ENCODE assay signal across 9 mouse cellular contexts in the genomic region with DNA sequence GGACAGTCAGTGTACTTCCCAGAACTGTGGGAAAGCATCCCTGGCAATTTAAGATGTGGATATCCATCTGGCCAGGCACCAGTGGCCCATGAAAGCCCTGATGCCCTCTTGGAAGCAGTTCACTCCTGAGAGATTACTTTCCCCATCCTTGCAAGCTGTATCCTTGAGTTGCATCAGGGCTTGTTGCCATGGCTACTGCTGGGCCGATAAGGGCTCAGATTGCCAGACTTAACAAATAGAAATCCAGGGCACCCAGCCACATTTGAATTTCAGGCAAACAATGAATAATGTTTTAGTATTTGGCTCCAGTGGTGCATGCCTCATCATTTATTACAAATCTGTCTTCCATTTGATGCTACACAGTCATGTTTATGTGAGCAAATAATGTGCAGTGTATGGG.
DNase-seq lines count a peak whose midpoint lies in the region; ATAC-seq lines count a peak whose summit lies in the region.
"Had no signal": no experiment of that assay in that cellular context is flagged by ENCODE, and none has a peak within 500 bp of the region (broad histone marks: within the 10 kb centered on the region; RNA-seq: fewer than 3 reads in every experiment).

No protein-coding gene starts in this region.

- 0 out of 2 replicates have a peak, but pooled peaks cover 2% of the 10 kb centered on the region for H3K4me1 ChIP-seq in forebrain, embryonic 14.5 days (ENCODE audit: control insufficient read depth, insufficient read depth, low read length)
- no peaks in the 10 kb centered on the region for H3K4me1 ChIP-seq in forebrain, embryonic 11.5 days (replicated peaks; ENCODE audit: control insufficient read depth, insufficient read depth, low read length)
- H3K4me1 ChIP-seq in midbrain, embryonic 13.5 days (replicated peaks): peaks cover 18% of the 10 kb centered on the region
- peaks cover 3% of the 10 kb centered on the region; the same call in 1 of the 2 replicates for H3K4me1 ChIP-seq in midbrain, embryonic 11.5 days (ENCODE audit: control insufficient read depth, insufficient read depth, low read length)
- peaks cover 17% of the 10 kb centered on the region for H3K4me1 ChIP-seq in hindbrain, embryonic 14.5 days (replicated peaks; ENCODE audit: control insufficient read depth, insufficient read depth, low read length)

- peak; percentile 69 for DNase-seq in forebrain, embryonic 14.5 days (ENCODE audit: low spot score)
- DNase-seq in forebrain, embryonic 11.5 days (ENCODE audit: low spot score): no peak
- no peak for DNase-seq in midbrain, embryonic 11.5 days (ENCODE audit: low spot score, missing footprints)
- no peak for DNase-seq in hindbrain, embryonic 14.5 days (ENCODE audit: low spot score)
- peak; percentile 57 for DNase-seq in lung, postnatal 36 days
- DNase-seq in spleen, adult 12 weeks (ENCODE audit: low spot score): no peak
- no peak for DNase-seq in kidney, postnatal 14 days

- no peak overlapping the region for H3K4me3 ChIP-seq in forebrain, embryonic 14.5 days (ENCODE audit: low read depth, low read length)
- H3K4me3 ChIP-seq in forebrain, embryonic 11.5 days (ENCODE audit: low read depth, low read length): no peak overlapping the region
- H3K4me3 ChIP-seq in midbrain, embryonic 13.5 days (replicated peaks): no peak overlapping the region
- no peak overlapping the region for H3K4me3 ChIP-seq in midbrain, embryonic 11.5 days (ENCODE audit: low read depth, low read length)
- H3K4me3 ChIP-seq in hindbrain, embryonic 14.5 days (replicated peaks; ENCODE audit: low read length): no peak overlapping the region

- H3K36me3 ChIP-seq in forebrain, embryonic 14.5 days (ENCODE audit: control insufficient read depth, insufficient read depth, low read length): no peaks in the 10 kb centered on the region
- no peaks in the 10 kb centered on the region for H3K36me3 ChIP-seq in forebrain, embryonic 11.5 days (ENCODE audit: control insufficient read depth, insufficient read depth, low read length)
- H3K36me3 ChIP-seq in midbrain, embryonic 13.5 days: no peaks in the 10 kb centered on the region; the same call in 1 of the 2 replicates
- no peaks in the 10 kb centered on the region for H3K36me3 ChIP-seq in midbrain, embryonic 11.5 days (ENCODE audit: control insufficient read depth, insufficient read depth, low read length)
- no peaks in the 10 kb centered on the region for H3K36me3 ChIP-seq in hindbrain, embryonic 14.5 days (replicated peaks; ENCODE audit: control insufficient read depth, insufficient read depth)

- no peak overlapping the region for H3K4me2 ChIP-seq in forebrain, embryonic 14.5 days (ENCODE audit: low read length)
- H3K4me2 ChIP-seq in forebrain, embryonic 11.5 days (ENCODE audit: low read depth, low read length, severe bottlenecking): no peak overlapping the region
- no peak overlapping the region for H3K4me2 ChIP-seq in midbrain, embryonic 13.5 days (replicated peaks)
- no peak overlapping the region for H3K4me2 ChIP-seq in midbrain, embryonic 11.5 days
- no peak overlapping the region for H3K4me2 ChIP-seq in hindbrain, embryonic 14.5 days (replicated peaks)

- H3K27ac ChIP-seq in forebrain, embryonic 14.5 days (ENCODE audit: low read depth, low read length): no peak overlapping the region
- no peak overlapping the region for H3K27ac ChIP-seq in forebrain, embryonic 11.5 days (ENCODE audit: low read depth, low read length)
- H3K27ac ChIP-seq in midbrain, embryonic 13.5 days: peak overlapping the region; percentile 61; the same call in 1 of the 2 replicates
- no peak overlapping the region for H3K27ac ChIP-seq in midbrain, embryonic 11.5 days (ENCODE audit: low read depth, low read length)
- H3K27ac ChIP-seq in hindbrain, embryonic 14.5 days: peak overlapping the region; percentile 30; the same call in 1 of the 2 replicates
- H3K27ac ChIP-seq: kidney, postnatal 0 days had no signal

- ATAC-seq in forebrain, embryonic 14.5 days: no peak
- no peak for ATAC-seq in forebrain, embryonic 11.5 days (replicated peaks; ENCODE audit: low FRiP score)
- ATAC-seq in midbrain, embryonic 13.5 days: peak; percentile 67; the same call in 1 of the 2 replicates
- no peak for ATAC-seq in midbrain, embryonic 11.5 days (ENCODE audit: low FRiP score)
- ATAC-seq in hindbrain, embryonic 14.5 days (ENCODE audit: low FRiP score): no peak

- 21% methylated on average over 1 of the region's 1 CpGs for WGBS in forebrain, embryonic 14.5 days
- 61% methylated on average over 1 of the region's 1 CpGs for WGBS in forebrain, embryonic 11.5 days
- 19% methylated on average over 1 of the region's 1 CpGs for WGBS in midbrain, embryonic 13.5 days
- WGBS in midbrain, embryonic 11.5 days: 50% methylated on average over 1 of the region's 1 CpGs
- 15% methylated on average over 1 of the region's 1 CpGs for WGBS in hindbrain, embryonic 14.5 days

- H3K27me3 ChIP-seq in forebrain, embryonic 14.5 days (replicated peaks; ENCODE audit: control insufficient read depth, insufficient read depth, low read length): no peaks in the 10 kb centered on the region
- no peaks in the 10 kb centered on the region for H3K27me3 ChIP-seq in forebrain, embryonic 11.5 days (ENCODE audit: control insufficient read depth, insufficient read depth, low read length)
- H3K27me3 ChIP-seq in midbrain, embryonic 13.5 days: no peaks in the 10 kb centered on the region
- no peaks in the 10 kb centered on the region for H3K27me3 ChIP-seq in midbrain, embryonic 11.5 days (ENCODE audit: control insufficient read depth, insufficient read depth, low read length)
- H3K27me3 ChIP-seq in hindbrain, embryonic 14.5 days (ENCODE audit: control insufficient read depth, insufficient read depth, low read length): no peaks in the 10 kb centered on the region

- no peak overlapping the region for H3K9ac ChIP-seq in forebrain, embryonic 14.5 days (ENCODE audit: low read length)
- no peak overlapping the region for H3K9ac ChIP-seq in forebrain, embryonic 11.5 days (ENCODE audit: low read length)
- H3K9ac ChIP-seq in midbrain, embryonic 13.5 days (replicated peaks): no peak overlapping the region
- H3K9ac ChIP-seq in midbrain, embryonic 11.5 days (ENCODE audit: low read length): no peak overlapping the region
- H3K9ac ChIP-seq in hindbrain, embryonic 14.5 days: no peak overlapping the region

- no peaks in the 10 kb centered on the region for H3K9me3 ChIP-seq in forebrain, embryonic 14.5 days (replicated peaks; ENCODE audit: control insufficient read depth, low read length)
- H3K9me3 ChIP-seq in forebrain, embryonic 11.5 days (ENCODE audit: control insufficient read depth, low read length): no peaks in the 10 kb centered on the region
- no peaks in the 10 kb centered on the region for H3K9me3 ChIP-seq in midbrain, embryonic 13.5 days
- no peaks in the 10 kb centered on the region for H3K9me3 ChIP-seq in midbrain, embryonic 11.5 days (ENCODE audit: control insufficient read depth, low read length)
- no peaks in the 10 kb centered on the region for H3K9me3 ChIP-seq in hindbrain, embryonic 14.5 days (ENCODE audit: control insufficient read depth, low read length)

Comparison
In these comparisons a context has a peak if more than half of its experiments do, and no peak if none do; other contexts are left out.
1. DNase-seq: peak in forebrain, embryonic 14.5 days (single experiment) and lung, postnatal 36 days (single experiment); none in forebrain, embryonic 11.5 days (single experiment), midbrain, embryonic 11.5 days (single experiment), hindbrain, embryonic 14.5 days (single experiment), spleen, adult 12 weeks (single experiment) and kidney, postnatal 14 days (single experiment).
2. H3K27ac ChIP-seq: peak in midbrain, embryonic 13.5 days (single experiment) and hindbrain, embryonic 14.5 days (single experiment); none in forebrain, embryonic 14.5 days (single experiment), forebrain, embryonic 11.5 days (single experiment) and midbrain, embryonic 11.5 days (single experiment).